Mouse (Mus musculus): ENCODE results near the gene Specc1.

DNA sequence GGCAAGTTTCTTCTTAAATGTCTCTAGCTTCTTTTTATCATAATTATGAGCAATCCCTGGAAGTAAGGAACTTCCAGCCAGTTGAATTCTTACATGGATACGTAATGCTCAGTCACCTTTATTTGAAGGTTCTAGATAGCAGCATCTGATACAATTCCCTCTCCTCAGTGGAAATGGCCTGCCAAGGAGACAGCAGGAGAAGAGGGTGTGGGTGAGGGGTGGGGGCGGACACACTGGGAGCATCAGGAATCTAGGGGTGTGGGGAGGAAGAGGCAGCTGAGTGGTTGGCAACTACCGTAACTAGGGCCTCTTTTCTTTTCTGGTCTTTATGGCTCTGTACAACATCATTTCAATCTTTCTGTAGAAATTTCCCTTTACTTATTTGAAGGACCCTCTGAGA is 36.9 kb upstream of the Specc1 start:
- no peak for TF ChIP-seq POLR2A (IDR thresholded peaks at IDR 0.05; ENCODE audit: low read depth, low read length)
- TF ChIP-seq CTCF (IDR thresholded peaks at IDR 0.05; ENCODE audit: extremely low read depth, insufficient read depth, insufficient read length, insufficient replicate concordance): no peak

Measured in spleen, adult 2 months (tissue).